Mouse (Mus musculus) testis, adult 2 months (tissue): ENCODE measurements around the gene Gpr89.

Experiments
- CTCF ChIP-seq: fragments of 200-500 bp; IDR thresholded peaks from 2 replicates; pipeline ENCODE4 v1.5.1; 2012; ENCODE audit warnings: low read depth, mild to moderate bottlenecking, inconsistent platforms, low read length, moderate library complexity; ENCODE audit not compliant: control insufficient read depth, insufficient read depth, insufficient replicate concordance
- POLR2A ChIP-seq: fragments of 200-500 bp; IDR thresholded peaks from 2 replicates; pipeline ENCODE4 v1.6.1; 2012; ENCODE audit warnings: low read depth, mild to moderate bottlenecking, inconsistent platforms, low read length, moderate library complexity; ENCODE audit not compliant: control insufficient read depth

DNA sequence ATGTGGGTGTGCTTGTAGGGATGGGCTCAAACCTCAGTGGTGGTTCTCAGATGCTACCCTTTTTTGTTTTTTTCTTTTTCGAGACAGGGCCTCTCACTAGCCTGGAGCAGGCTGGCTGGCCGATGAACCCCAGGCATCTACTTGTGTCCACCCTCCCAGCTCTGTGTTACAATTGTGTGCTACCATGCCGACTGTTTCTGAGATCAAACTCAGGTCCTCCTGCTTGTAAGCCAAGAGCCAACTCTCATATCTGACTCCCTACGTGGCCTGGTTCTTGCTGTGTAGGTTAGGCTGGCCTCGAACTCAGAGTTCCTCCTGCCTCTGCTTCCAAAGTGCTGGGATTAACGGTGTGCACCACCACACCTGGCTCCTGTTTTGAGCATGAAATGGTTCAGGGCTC, 60.0 kb downstream of the Gpr89 start:
- TF ChIP-seq POLR2A = no peak
- no peak for TF ChIP-seq CTCF
